Comparison of ENCODE assay signal across 25 mouse cellular contexts in genomic region chr2:128086996-128087526, GRCm38 (mm10). TPM values are rescaled to one million over a fixed set of nuclear protein-coding genes. Genes with fewer than 3 reads are reported as not detected.
DNase-seq lines count a peak whose midpoint lies in the region; ATAC-seq and TF ChIP-seq lines count a peak whose summit lies in the region.
"Had no signal": no experiment of that assay in that cellular context is flagged by ENCODE, and none has a peak within 500 bp of the region (broad histone marks: within the 10 kb centered on the region; RNA-seq: fewer than 3 reads in every experiment).

No protein-coding gene starts in this region.

- TF ChIP-seq EP300 in lung, postnatal 0 days (IDR thresholded peaks at IDR 0.05), result no peak
- no peak for TF ChIP-seq EP300 in liver, postnatal 0 days (IDR thresholded peaks at IDR 0.05; ENCODE audit: low read depth)

- no peaks in the 10 kb centered on the region for H3K27me3 ChIP-seq in heart, embryonic 14.5 days (ENCODE audit: control insufficient read depth, insufficient read depth, low read length)
- H3K27me3 ChIP-seq in lung, embryonic 14.5 days (ENCODE audit: insufficient read depth, low read length), result no peaks in the 10 kb centered on the region
- no peaks in the 10 kb centered on the region for H3K27me3 ChIP-seq in lung, postnatal 0 days (replicated peaks; ENCODE audit: insufficient read depth, low read length)
- H3K27me3 ChIP-seq in liver, postnatal 0 days (ENCODE audit: insufficient read depth, low read length), result no peaks in the 10 kb centered on the region
- H3K27me3 ChIP-seq: embryonic facial prominence, embryonic 15.5 days; midbrain, embryonic 15.5 days; neural tube, embryonic 15.5 days; stomach, embryonic 15.5 days had no signal

- no peak for ATAC-seq in heart, embryonic 14.5 days (ENCODE audit: insufficient number of reproducible peaks, insufficient read depth, low FRiP score, low read depth)
- ATAC-seq in lung, embryonic 14.5 days (ENCODE audit: insufficient read depth), result no peak
- ATAC-seq in lung, postnatal 0 days, result no peak
- no peak for ATAC-seq in liver, postnatal 0 days
- ATAC-seq: forebrain, postnatal 0 days; intestine, embryonic 16.5 days; midbrain, embryonic 15.5 days had no signal

- no peak overlapping the region for H3K4me3 ChIP-seq in heart, embryonic 14.5 days (ENCODE audit: control insufficient read depth in 1 of 2, insufficient read depth in 1 of 2, low read depth in 1 of 2, low read length in 2 of 2)
- no peak overlapping the region for H3K4me3 ChIP-seq in lung, embryonic 14.5 days (ENCODE audit: low read depth, low read length)
- H3K4me3 ChIP-seq in lung, postnatal 0 days (ENCODE audit: low read depth, low read length), result no peak overlapping the region
- H3K4me3 ChIP-seq in liver, postnatal 0 days (ENCODE audit: low read depth, low read length), result no peak overlapping the region
- H3K4me3 ChIP-seq: embryonic facial prominence, embryonic 15.5 days; forebrain, embryonic 10.5 days; gastrocnemius, adult 2 months; limb, embryonic 10.5 days; midbrain, embryonic 15.5 days; myocyte; neural tube, embryonic 15.5 days; stomach, embryonic 15.5 days had no signal

- intact Hi-C loops in left cerebral cortex, postnatal 25 days (cut with DNase I), result no loop called here

- 6% methylated on average over 7 of the region's 7 CpGs for WGBS in heart, embryonic 14.5 days
- WGBS in lung, embryonic 14.5 days, result 60% methylated on average over 7 of the region's 7 CpGs
- WGBS in lung, postnatal 0 days, result 59% methylated on average over 7 of the region's 7 CpGs
- WGBS in liver, postnatal 0 days (ENCODE audit: insufficient replicate concordance), result 67% methylated on average over 7 of the region's 7 CpGs

- H3K4me1 ChIP-seq in heart, embryonic 14.5 days (ENCODE audit: control insufficient read depth in 2 of 2, insufficient read depth in 2 of 2, low read length in 2 of 2), result peaks cover 18 to 19% of the 10 kb centered on the region in 2 experiments
- H3K4me1 ChIP-seq in lung, embryonic 14.5 days (ENCODE audit: insufficient read depth), result no peaks in the 10 kb centered on the region
- H3K4me1 ChIP-seq in lung, postnatal 0 days (ENCODE audit: insufficient read depth, low read depth, low read length), result no peaks in the 10 kb centered on the region
- H3K4me1 ChIP-seq in liver, postnatal 0 days (ENCODE audit: insufficient read depth), result peaks cover 13% of the 10 kb centered on the region
- H3K4me1 ChIP-seq: embryonic facial prominence, embryonic 15.5 days had no signal

- H3K36me3 ChIP-seq in heart, embryonic 14.5 days (ENCODE audit: control insufficient read depth, insufficient read depth, low read length), result no peaks in the 10 kb centered on the region
- no peaks in the 10 kb centered on the region for H3K36me3 ChIP-seq in lung, embryonic 14.5 days (ENCODE audit: insufficient read depth)
- no peaks in the 10 kb centered on the region for H3K36me3 ChIP-seq in lung, postnatal 0 days (ENCODE audit: insufficient read depth, low read length)
- H3K36me3 ChIP-seq in liver, postnatal 0 days (replicated peaks; ENCODE audit: insufficient read depth, low read length), result no peaks in the 10 kb centered on the region
- H3K36me3 ChIP-seq: embryonic facial prominence, embryonic 15.5 days; forebrain, embryonic 10.5 days; limb, embryonic 10.5 days; midbrain, embryonic 15.5 days; neural tube, embryonic 15.5 days; stomach, embryonic 15.5 days had no signal

- no peak for TF ChIP-seq CTCF in lung, embryonic 14.5 days (IDR thresholded peaks at IDR 0.05; ENCODE audit: low read depth)
- no peak for TF ChIP-seq CTCF in lung, postnatal 0 days (IDR thresholded peaks at IDR 0.05)
- no peak for TF ChIP-seq CTCF in liver, postnatal 0 days (IDR thresholded peaks at IDR 0.05; ENCODE audit: low read depth)

- H3K4me2 ChIP-seq in heart, embryonic 14.5 days (ENCODE audit: low read length), result peak overlapping the region; percentile 43
- no peak overlapping the region for H3K4me2 ChIP-seq in lung, embryonic 14.5 days
- H3K4me2 ChIP-seq in lung, postnatal 0 days (replicated peaks; ENCODE audit: low read depth, low read length), result no peak overlapping the region
- H3K4me2 ChIP-seq in liver, postnatal 0 days (ENCODE audit: low read depth, low read length), result no peak overlapping the region
- H3K4me2 ChIP-seq: embryonic facial prominence, embryonic 15.5 days; hindbrain, embryonic 14.5 days; midbrain, embryonic 15.5 days; neural tube, embryonic 15.5 days; stomach, embryonic 15.5 days had no signal

- H3K9me3 ChIP-seq in heart, embryonic 14.5 days (ENCODE audit: control insufficient read depth, low read length), result peaks cover 4% of the 10 kb centered on the region; the same call in 1 of the 2 replicates
- no peaks in the 10 kb centered on the region for H3K9me3 ChIP-seq in lung, embryonic 14.5 days (ENCODE audit: low read depth, low read length)
- H3K9me3 ChIP-seq in lung, postnatal 0 days (ENCODE audit: low read length), result no peaks in the 10 kb centered on the region
- no peaks in the 10 kb centered on the region for H3K9me3 ChIP-seq in liver, postnatal 0 days (ENCODE audit: low read length)
- H3K9me3 ChIP-seq: embryonic facial prominence, embryonic 15.5 days; forebrain, embryonic 10.5 days; limb, embryonic 10.5 days; midbrain, embryonic 15.5 days; neural tube, embryonic 15.5 days; stomach, embryonic 15.5 days had no signal

- no peak overlapping the region for H3K9ac ChIP-seq in heart, embryonic 14.5 days (ENCODE audit: low read length)
- H3K9ac ChIP-seq in lung, embryonic 14.5 days, result no peak overlapping the region
- no peak overlapping the region for H3K9ac ChIP-seq in lung, postnatal 0 days (replicated peaks; ENCODE audit: low read depth)
- H3K9ac ChIP-seq in liver, postnatal 0 days (replicated peaks), result no peak overlapping the region
- H3K9ac ChIP-seq: embryonic facial prominence, embryonic 15.5 days; forebrain, postnatal 0 days; hindbrain, embryonic 14.5 days; midbrain, embryonic 15.5 days; neural tube, embryonic 15.5 days; stomach, embryonic 15.5 days had no signal

- H3K27ac ChIP-seq in heart, embryonic 14.5 days (replicated peaks in 1 of 2; ENCODE audit: control insufficient read depth in 1 of 2, insufficient read depth in 1 of 2, low read depth in 2 of 2, low read length in 2 of 2), result peak overlapping the region; percentile 25 to 69; a peak in 3 of 4 replicates
- H3K27ac ChIP-seq in lung, embryonic 14.5 days (ENCODE audit: low read depth), result no peak overlapping the region
- no peak overlapping the region for H3K27ac ChIP-seq in lung, postnatal 0 days (ENCODE audit: low read length)
- no peak overlapping the region for H3K27ac ChIP-seq in liver, postnatal 0 days (ENCODE audit: low read depth)
- H3K27ac ChIP-seq: embryonic facial prominence, embryonic 15.5 days; forebrain, embryonic 10.5 days; gastrocnemius, adult 2 months; hindbrain, embryonic 14.5 days; limb, embryonic 10.5 days; midbrain, embryonic 15.5 days; neural tube, embryonic 15.5 days; stomach, embryonic 15.5 days had no signal

- DNase-seq in heart, adult 9 months (ENCODE audit: low spot score in 2 of 2), result no peak
- DNase-seq in lung, embryonic 14.5 days, result peak; percentile 13
- no peak for DNase-seq in lung, postnatal 0 days (ENCODE audit: low spot score)
- DNase-seq in T-cell, adult 2 months (ENCODE audit: low spot score), result peak; percentile 40
- DNase-seq in left cerebral cortex, postnatal 25 days (ENCODE audit: low spot score in 2 of 2), result no peak
- no peak for DNase-seq in liver, postnatal 0 days
- DNase-seq: cerebellum, adult 18-20 months; cerebellum, postnatal 36 days; forebrain, postnatal 0 days; gastrocnemius, adult 2 months; kidney, postnatal 10 days; lung, adult 18-20 months; lung, postnatal 36 days; right cerebral cortex, postnatal 25 days; thymus, adult 18-20 months had no signal

RNA-seq across cellular contexts. Expression of gene Bcl2l11, which starts 38.8 kb away (rescaled TPM):
- polyA plus RNA-seq in heart, embryonic 14.5 days (2014; fragmentation: Nextera tagmentation; extraction: Ambion mirVana), result 19.7 and 21.0 TPM in 2 replicates
- polyA plus RNA-seq in lung, embryonic 14.5 days (2014; fragmentation: Nextera tagmentation; extraction: Ambion mirVana), result 27.9 and 29.9 TPM in 2 replicates
- 18.5 and 18.6 TPM in 2 replicates for polyA plus RNA-seq in lung, postnatal 0 days (2015; fragmentation: Nextera tagmentation; extraction: Ambion mirVana)
- total RNA-seq in left cerebral cortex, postnatal 25 days (2021), result 1 to 10 TPM; 6.3 to 9.4 TPM
- 6.4 and 6.5 TPM in 2 replicates for polyA plus RNA-seq in liver, postnatal 0 days (2015; fragmentation: Nextera tagmentation; extraction: Ambion mirVana)

Comparison
In these comparisons a context has a peak if more than half of its experiments do, and no peak if none do; other contexts are left out.
1. DNase-seq: peak in lung, embryonic 14.5 days (single experiment) and T-cell, adult 2 months (single experiment); none in heart, adult 9 months (0 of 2), lung, postnatal 0 days (single experiment), left cerebral cortex, postnatal 25 days (0 of 2) and liver, postnatal 0 days (single experiment).
2. H3K27ac ChIP-seq: peak in heart, embryonic 14.5 days (2 of 2); none in lung, embryonic 14.5 days (single experiment), lung, postnatal 0 days (single experiment) and liver, postnatal 0 days (single experiment).